ENCODE assay signal across 8 mouse cellular contexts in the genomic region with DNA sequence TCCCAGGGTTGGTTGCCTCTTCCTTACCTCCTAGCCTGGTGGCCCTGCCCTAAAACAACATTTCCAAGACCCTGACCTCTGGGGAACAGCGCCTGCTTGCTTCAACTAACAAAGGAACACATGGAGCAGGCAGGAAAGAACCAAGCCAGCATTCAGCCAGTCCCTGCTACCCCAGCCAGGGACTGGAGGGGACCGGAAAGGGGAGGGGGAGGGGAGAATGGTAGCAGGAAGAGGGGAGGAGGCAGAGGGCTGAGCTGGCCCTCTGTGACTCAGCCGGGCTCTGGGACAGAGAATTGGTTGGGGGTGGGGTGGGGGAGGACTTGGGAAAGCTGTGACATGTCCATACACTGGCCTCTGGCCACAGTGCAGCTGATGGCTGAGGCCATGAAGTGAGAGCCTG. TPM values are rescaled to one million over a fixed set of nuclear protein-coding genes. Genes with fewer than 3 reads are reported as not detected.
DNase-seq lines count a peak whose midpoint lies in the region; ATAC-seq and TF ChIP-seq lines count a peak whose summit lies in the region.

No protein-coding gene starts in this region.

- H3K27me3 ChIP-seq in hindbrain, postnatal 0 days (ENCODE audit: insufficient read depth, low read length): no peaks in the 10 kb centered on the region
- no peaks in the 10 kb centered on the region for H3K27me3 ChIP-seq in liver, embryonic 13.5 days
- no peaks in the 10 kb centered on the region for H3K27me3 ChIP-seq in neural tube, embryonic 12.5 days (replicated peaks)

- peak; percentile 50 to 73 for DNase-seq in lung, adult 18-20 months
- no peak for DNase-seq in lung, adult 2 months
- DNase-seq in brain, embryonic 18.5 days (ENCODE audit: low read depth, low spot score): peak; percentile 51
- DNase-seq in gastrocnemius, postnatal 14 days: peak; percentile 81
- DNase-seq in hindbrain, postnatal 0 days (ENCODE audit: low spot score): peak; percentile 75
- DNase-seq in liver, embryonic 13.5 days: no peak
- DNase-seq in B cell, adult 2 months: no peak

- H3K4me1 ChIP-seq in lung, adult 2 months (ENCODE audit: control insufficient read depth, insufficient read depth, low read length): peaks cover 22% of the 10 kb centered on the region
- peaks cover 19% of the 10 kb centered on the region; the same call in 1 of the 2 replicates for H3K4me1 ChIP-seq in hindbrain, postnatal 0 days (ENCODE audit: insufficient read depth, low read length)
- H3K4me1 ChIP-seq in liver, embryonic 13.5 days (replicated peaks): peaks cover 24% of the 10 kb centered on the region
- H3K4me1 ChIP-seq in neural tube, embryonic 12.5 days: peaks cover 23% of the 10 kb centered on the region

- H3K27ac ChIP-seq in hindbrain, postnatal 0 days: peak overlapping the region; percentile 67
- H3K27ac ChIP-seq in liver, embryonic 13.5 days: peak overlapping the region; percentile 60
- H3K27ac ChIP-seq in neural tube, embryonic 12.5 days: peak overlapping the region; percentile 46

- no peak overlapping the region for H3K4me2 ChIP-seq in hindbrain, postnatal 0 days (ENCODE audit: low read depth, low read length)
- H3K4me2 ChIP-seq in liver, embryonic 13.5 days: no peak overlapping the region
- H3K4me2 ChIP-seq in neural tube, embryonic 12.5 days (replicated peaks): 0 out of 2 replicates have a peak overlapping the region, but pooled peaks have one; percentile 3

- 4% methylated on average over 3 of the region's 3 CpGs for WGBS in lung, adult 2 months
- WGBS in hindbrain, postnatal 0 days: 8% methylated on average over 3 of the region's 3 CpGs
- WGBS in liver, embryonic 13.5 days (ENCODE audit: insufficient replicate concordance): 8% methylated on average over 3 of the region's 3 CpGs
- WGBS in neural tube, embryonic 12.5 days: 8% methylated on average over 3 of the region's 3 CpGs

- H3K9ac ChIP-seq in hindbrain, postnatal 0 days (replicated peaks; ENCODE audit: low read length): no peak overlapping the region
- no peak overlapping the region for H3K9ac ChIP-seq in liver, embryonic 13.5 days
- no peak overlapping the region for H3K9ac ChIP-seq in neural tube, embryonic 12.5 days

- peak; percentile 92 for ATAC-seq in hindbrain, postnatal 0 days
- peak; percentile 64 for ATAC-seq in liver, embryonic 13.5 days (ENCODE audit: low read depth)
- no peak for ATAC-seq in neural tube, embryonic 12.5 days (ENCODE audit: low FRiP score, low read depth)

- H3K9me3 ChIP-seq in hindbrain, postnatal 0 days (ENCODE audit: low read length): no peaks in the 10 kb centered on the region
- H3K9me3 ChIP-seq in liver, embryonic 13.5 days (replicated peaks): no peaks in the 10 kb centered on the region
- peaks cover 3% of the 10 kb centered on the region; the same call in 1 of the 2 replicates for H3K9me3 ChIP-seq in neural tube, embryonic 12.5 days

- TF ChIP-seq POLR2A in lung, adult 2 months (IDR thresholded peaks at IDR 0.05; ENCODE audit: borderline replicate concordance, extremely low read depth, low read depth, low read length): no peak

- intact Hi-C loops in gastrocnemius, postnatal 14 days (cut with DNase I; ENCODE audit: low total_unique reads): no loop called here

- TF ChIP-seq CTCF in lung, adult 2 months (IDR thresholded peaks at IDR 0.05; ENCODE audit: insufficient read depth, low read length): no peak
- no peak for TF ChIP-seq CTCF in hindbrain, postnatal 0 days (IDR thresholded peaks at IDR 0.05; ENCODE audit: low read depth)

- H3K36me3 ChIP-seq in hindbrain, postnatal 0 days (ENCODE audit: insufficient read depth, low read length): peaks cover 4% of the 10 kb centered on the region; the same call in 1 of the 2 replicates
- no peaks in the 10 kb centered on the region for H3K36me3 ChIP-seq in liver, embryonic 13.5 days
- peaks cover 21% of the 10 kb centered on the region for H3K36me3 ChIP-seq in neural tube, embryonic 12.5 days

- H3K4me3 ChIP-seq in lung, adult 2 months (replicated peaks; ENCODE audit: extremely low read depth, low read depth, low read length): no peak overlapping the region
- no peak overlapping the region for H3K4me3 ChIP-seq in hindbrain, postnatal 0 days (ENCODE audit: low read length)
- H3K4me3 ChIP-seq in liver, embryonic 13.5 days (replicated peaks): no peak overlapping the region
- no peak overlapping the region for H3K4me3 ChIP-seq in neural tube, embryonic 12.5 days

RNA-seq across cellular contexts. Expression of gene Clip2, which starts 12.3 kb away (rescaled TPM):
- polyA plus RNA-seq in lung, adult 2 months (2012; rRNA removed): 21.9 and 23.0 TPM in 2 replicates
- total RNA-seq in gastrocnemius, postnatal 14 days (2021): 1 to 10 TPM; 6.4 to 8.4 TPM
- total RNA-seq in hindbrain, postnatal 0 days (2014; rRNA removed): 133 and 150 TPM in 2 replicates
- 10.7 and 10.9 TPM in 2 replicates for polyA plus RNA-seq in hindbrain, postnatal 0 days (2015; fragmentation: Nextera tagmentation; extraction: Ambion mirVana)
- polyA plus RNA-seq in liver, embryonic 13.5 days (2015; fragmentation: Nextera tagmentation; extraction: Ambion mirVana): 0.37 and 0.50 TPM in 2 replicates
- polyA plus RNA-seq in neural tube, embryonic 12.5 days (2016; fragmentation: Nextera tagmentation; extraction: Ambion mirVana): 11.2 and 12.0 TPM in 2 replicates

RNA-seq across cellular contexts. Expression of gene Syna, which starts 20.1 kb away (rescaled TPM):
- 0.14 and 0.24 TPM in 2 replicates for polyA plus RNA-seq in lung, adult 2 months (2012; rRNA removed)
- under 1 TPM in 1 of 2 experiments, not detected in 1; 0.29 TPM for total RNA-seq in gastrocnemius, postnatal 14 days (2021)
- not detected in 2 replicates for total RNA-seq in hindbrain, postnatal 0 days (2014; rRNA removed)
- 0.81 TPM in 2 replicates for polyA plus RNA-seq in hindbrain, postnatal 0 days (2015; fragmentation: Nextera tagmentation; extraction: Ambion mirVana)
- not detected in 2 replicates for polyA plus RNA-seq in liver, embryonic 13.5 days (2015; fragmentation: Nextera tagmentation; extraction: Ambion mirVana)
- 0.15 and 0.22 TPM in 2 replicates for polyA plus RNA-seq in neural tube, embryonic 12.5 days (2016; fragmentation: Nextera tagmentation; extraction: Ambion mirVana)

RNA-seq across cellular contexts. Expression of gene Rfc2, which starts 41.3 kb away (rescaled TPM):
- polyA plus RNA-seq in lung, adult 2 months (2012; rRNA removed): 40.8 and 58.3 TPM in 2 replicates
- total RNA-seq in gastrocnemius, postnatal 14 days (2021): 10 to 100 TPM; 12.4 to 14.1 TPM
- total RNA-seq in hindbrain, postnatal 0 days (2014; rRNA removed): 50.9 and 76.3 TPM in 2 replicates
- 164 and 168 TPM in 2 replicates for polyA plus RNA-seq in hindbrain, postnatal 0 days (2015; fragmentation: Nextera tagmentation; extraction: Ambion mirVana)
- polyA plus RNA-seq in liver, embryonic 13.5 days (2015; fragmentation: Nextera tagmentation; extraction: Ambion mirVana): 233 and 246 TPM in 2 replicates
- 228 and 231 TPM in 2 replicates for polyA plus RNA-seq in neural tube, embryonic 12.5 days (2016; fragmentation: Nextera tagmentation; extraction: Ambion mirVana)

Comparison
In these comparisons a context has a peak if more than half of its experiments do, and no peak if none do; other contexts are left out.
1. DNase-seq: peak in lung, adult 18-20 months (2 of 2), brain, embryonic 18.5 days (single experiment), gastrocnemius, postnatal 14 days (single experiment) and hindbrain, postnatal 0 days (single experiment); none in lung, adult 2 months (single experiment), liver, embryonic 13.5 days (single experiment) and B cell, adult 2 months (0 of 2).
2. Peak in every context shown above with its lines, with median percentiles within 50 percentile points of each other: H3K27ac ChIP-seq.